In genomic region chr11:83534609-83535423, GRCm38 (mm10) we compare ENCODE assay signal across 8 mouse cellular contexts. TPM values are rescaled to one million over a fixed set of nuclear protein-coding genes. Genes with fewer than 3 reads are reported as not detected.
DNase-seq lines count a peak whose midpoint lies in the region; ATAC-seq and TF ChIP-seq lines count a peak whose summit lies in the region.

No protein-coding gene starts in this region.

- no peaks in the 10 kb centered on the region for H3K27me3 ChIP-seq in heart, adult 2 months (ENCODE audit: control insufficient read depth, insufficient read depth, low read length)
- H3K27me3 ChIP-seq in kidney, embryonic 14.5 days (ENCODE audit: control insufficient read depth, insufficient read depth, low read length), result no peaks in the 10 kb centered on the region
- no peaks in the 10 kb centered on the region for H3K27me3 ChIP-seq in limb, embryonic 15.5 days

- no peak for TF ChIP-seq EP300 in heart, adult 2 months (IDR thresholded peaks at IDR 0.05; ENCODE audit: insufficient read depth, low read depth, low read length)

- 42% methylated on average over 13 of the region's 13 CpGs for WGBS in heart, adult 2 months
- 34% methylated on average over 13 of the region's 13 CpGs for WGBS in kidney, embryonic 14.5 days
- 21% methylated on average over 13 of the region's 13 CpGs for WGBS in limb, embryonic 15.5 days

- intact Hi-C loops in heart, adult 2 months (cut with DNase I), result no loop called here

- H3K79me2 ChIP-seq in heart, adult 2 months (replicated peaks; ENCODE audit: control insufficient read depth, insufficient read depth, low read length), result no peaks in the 10 kb centered on the region

- H3K4me3 ChIP-seq in heart, adult 2 months, result peak overlapping the region; percentile 16; the same call in 1 of the 2 replicates
- H3K4me3 ChIP-seq in kidney, embryonic 14.5 days (ENCODE audit: low read length), result no peak overlapping the region
- H3K4me3 ChIP-seq in limb, embryonic 15.5 days, result peak overlapping the region; percentile 14; the same call in 1 of the 2 replicates

- H3K36me3 ChIP-seq in heart, adult 2 months (ENCODE audit: control insufficient read depth, insufficient read depth, low read length), result no peaks in the 10 kb centered on the region
- no peaks in the 10 kb centered on the region for H3K36me3 ChIP-seq in kidney, embryonic 14.5 days (ENCODE audit: control insufficient read depth, insufficient read depth, low read length)
- no peaks in the 10 kb centered on the region for H3K36me3 ChIP-seq in limb, embryonic 15.5 days

- TF ChIP-seq POLR2A in heart, adult 2 months (IDR thresholded peaks at IDR 0.05; ENCODE audit: insufficient read depth, low read depth, low read length), result no peak

- peaks cover 3% of the 10 kb centered on the region for H3K4me1 ChIP-seq in heart, adult 2 months (ENCODE audit: control insufficient read depth, insufficient read depth, low read length)
- H3K4me1 ChIP-seq in kidney, embryonic 14.5 days (ENCODE audit: control insufficient read depth, insufficient read depth, low read length), result no peaks in the 10 kb centered on the region
- peaks cover 13% of the 10 kb centered on the region for H3K4me1 ChIP-seq in limb, embryonic 15.5 days

- H3K4me2 ChIP-seq in kidney, embryonic 14.5 days (replicated peaks; ENCODE audit: low read depth, low read length), result no peak overlapping the region
- H3K4me2 ChIP-seq in limb, embryonic 15.5 days, result peak overlapping the region; percentile 24

- no peaks in the 10 kb centered on the region for H3K9me3 ChIP-seq in kidney, embryonic 14.5 days (ENCODE audit: control insufficient read depth, low read length)
- no peaks in the 10 kb centered on the region for H3K9me3 ChIP-seq in limb, embryonic 15.5 days

- peak; percentile 74 for ATAC-seq in kidney, embryonic 14.5 days (ENCODE audit: low FRiP score, low TSS enrichment)
- ATAC-seq in limb, embryonic 15.5 days (ENCODE audit: insufficient number of reproducible peaks, low FRiP score, low TSS enrichment, low read depth), result peak; percentile 81

- no peak overlapping the region for H3K9ac ChIP-seq in heart, adult 2 months (ENCODE audit: low read depth, low read length)
- no peak overlapping the region for H3K9ac ChIP-seq in kidney, embryonic 14.5 days (ENCODE audit: low read depth, low read length)
- H3K9ac ChIP-seq in limb, embryonic 15.5 days, result no peak overlapping the region

- DNase-seq in urinary bladder, adult 18-20 months (ENCODE audit: low spot score in 2 of 2), result peak; percentile 14 to 41
- no peak for DNase-seq in urinary bladder, adult 2 months (ENCODE audit: low spot score)
- peak; percentile 33 for DNase-seq in cerebellum, adult 9-11 months
- DNase-seq in heart, adult 2 months, result peak; percentile 80 to 81
- peak; percentile 62 for DNase-seq in ovary, postnatal 36 days (ENCODE audit: low spot score)
- no peak for DNase-seq in thymus, postnatal 0 days (ENCODE audit: low spot score)

- H3K27ac ChIP-seq in heart, adult 2 months, result no peak overlapping the region
- H3K27ac ChIP-seq in kidney, embryonic 14.5 days (ENCODE audit: low read depth, low read length), result 0 out of 2 replicates have a peak overlapping the region, but pooled peaks have one; percentile 13
- peak overlapping the region; percentile 39 for H3K27ac ChIP-seq in limb, embryonic 15.5 days

- no peak for TF ChIP-seq CTCF in heart, adult 2 months (IDR thresholded peaks at IDR 0.05)

RNA-seq across cellular contexts. Expression of gene Ccl5, which starts 4.5 kb away (rescaled TPM):
- polyA plus RNA-seq in urinary bladder, adult 2 months (2012; rRNA removed), result 14.9 and 15.6 TPM in 2 replicates
- total RNA-seq in heart, adult 2 months (2021), result under 1 TPM in 1 of 2 experiments, not detected in 1; 0.80 TPM
- polyA plus RNA-seq in heart, adult 2 months (2012; rRNA removed), result 2.5 and 20.2 TPM in 2 replicates
- 0.69 TPM in 1 of 2 replicates, not detected in the other for polyA plus RNA-seq in kidney, embryonic 14.5 days (2014; fragmentation: Nextera tagmentation; extraction: Ambion mirVana)
- 0.37 and 1.0 TPM in 2 replicates for polyA plus RNA-seq in limb, embryonic 15.5 days (2015; fragmentation: Nextera tagmentation; extraction: Ambion mirVana)
- 44.9 and 47.3 TPM in 2 replicates for polyA plus RNA-seq in thymus, postnatal 0 days (2015; fragmentation: Nextera tagmentation; extraction: Ambion mirVana)

RNA-seq across cellular contexts. Expression of gene Heatr9, which starts 12.8 kb away (rescaled TPM):
- polyA plus RNA-seq in urinary bladder, adult 2 months (2012; rRNA removed), result 0.03 and 0.11 TPM in 2 replicates
- total RNA-seq in heart, adult 2 months (2021), result not detected
- polyA plus RNA-seq in heart, adult 2 months (2012; rRNA removed), result not detected in 2 replicates
- polyA plus RNA-seq in kidney, embryonic 14.5 days (2014; fragmentation: Nextera tagmentation; extraction: Ambion mirVana), result not detected in 2 replicates
- polyA plus RNA-seq in limb, embryonic 15.5 days (2015; fragmentation: Nextera tagmentation; extraction: Ambion mirVana), result not detected in 2 replicates
- polyA plus RNA-seq in thymus, postnatal 0 days (2015; fragmentation: Nextera tagmentation; extraction: Ambion mirVana), result not detected in 2 replicates

RNA-seq across cellular contexts. Expression of gene Ccl9, which starts 43.6 kb away (rescaled TPM):
- polyA plus RNA-seq in urinary bladder, adult 2 months (2012; rRNA removed), result 19.4 and 19.7 TPM in 2 replicates
- total RNA-seq in heart, adult 2 months (2021), result 10 to 100 TPM; 12.6 to 13.7 TPM
- 4.3 and 6.7 TPM in 2 replicates for polyA plus RNA-seq in heart, adult 2 months (2012; rRNA removed)
- polyA plus RNA-seq in kidney, embryonic 14.5 days (2014; fragmentation: Nextera tagmentation; extraction: Ambion mirVana), result 3.1 and 3.6 TPM in 2 replicates
- 8.8 and 8.9 TPM in 2 replicates for polyA plus RNA-seq in limb, embryonic 15.5 days (2015; fragmentation: Nextera tagmentation; extraction: Ambion mirVana)
- 7.5 and 8.4 TPM in 2 replicates for polyA plus RNA-seq in thymus, postnatal 0 days (2015; fragmentation: Nextera tagmentation; extraction: Ambion mirVana)

RNA-seq across cellular contexts. Expression of gene Ccl6, which starts 58.1 kb away (rescaled TPM):
- polyA plus RNA-seq in urinary bladder, adult 2 months (2012; rRNA removed), result 40.2 and 42.6 TPM in 2 replicates
- total RNA-seq in heart, adult 2 months (2021), result 10 to 100 TPM; 21.5 to 25.4 TPM
- polyA plus RNA-seq in heart, adult 2 months (2012; rRNA removed), result 13.0 and 14.1 TPM in 2 replicates
- 4.4 and 4.6 TPM in 2 replicates for polyA plus RNA-seq in kidney, embryonic 14.5 days (2014; fragmentation: Nextera tagmentation; extraction: Ambion mirVana)
- polyA plus RNA-seq in limb, embryonic 15.5 days (2015; fragmentation: Nextera tagmentation; extraction: Ambion mirVana), result 6.3 and 6.7 TPM in 2 replicates
- polyA plus RNA-seq in thymus, postnatal 0 days (2015; fragmentation: Nextera tagmentation; extraction: Ambion mirVana), result 12.1 and 13.7 TPM in 2 replicates

Comparison
In these comparisons a context has a peak if more than half of its experiments do, and no peak if none do; other contexts are left out.
1. DNase-seq: peak in urinary bladder, adult 18-20 months (2 of 2), cerebellum, adult 9-11 months (single experiment), heart, adult 2 months (2 of 2) and ovary, postnatal 36 days (single experiment); none in urinary bladder, adult 2 months (single experiment) and thymus, postnatal 0 days (single experiment).